Mouse (Mus musculus) Muller cell, postnatal 12 days (primary cell): ENCODE data around the gene Cnp.
"Not testable (repeated sequence)": the region's sequence is repeated elsewhere in the genome, so short reads cannot be mapped to it uniquely, and the experiment has no call there.

Experiments used
- DNase-seq: peaks from one replicate; pipeline ENCODE4 v3.0.0-alpha.2; 2015; ENCODE audit errors: inconsistent ontology term

Gene Cnp

GRCm38 (mm10) chr11:100585148-100585547 is 10.4 kb downstream of the Cnp start:
- DNase-seq: no peak

- DNase-seq: no peak
Observed at GRCm38 (mm10) chr11:100588462-100588861, 13.8 kb downstream of the Cnp start.

DNA sequence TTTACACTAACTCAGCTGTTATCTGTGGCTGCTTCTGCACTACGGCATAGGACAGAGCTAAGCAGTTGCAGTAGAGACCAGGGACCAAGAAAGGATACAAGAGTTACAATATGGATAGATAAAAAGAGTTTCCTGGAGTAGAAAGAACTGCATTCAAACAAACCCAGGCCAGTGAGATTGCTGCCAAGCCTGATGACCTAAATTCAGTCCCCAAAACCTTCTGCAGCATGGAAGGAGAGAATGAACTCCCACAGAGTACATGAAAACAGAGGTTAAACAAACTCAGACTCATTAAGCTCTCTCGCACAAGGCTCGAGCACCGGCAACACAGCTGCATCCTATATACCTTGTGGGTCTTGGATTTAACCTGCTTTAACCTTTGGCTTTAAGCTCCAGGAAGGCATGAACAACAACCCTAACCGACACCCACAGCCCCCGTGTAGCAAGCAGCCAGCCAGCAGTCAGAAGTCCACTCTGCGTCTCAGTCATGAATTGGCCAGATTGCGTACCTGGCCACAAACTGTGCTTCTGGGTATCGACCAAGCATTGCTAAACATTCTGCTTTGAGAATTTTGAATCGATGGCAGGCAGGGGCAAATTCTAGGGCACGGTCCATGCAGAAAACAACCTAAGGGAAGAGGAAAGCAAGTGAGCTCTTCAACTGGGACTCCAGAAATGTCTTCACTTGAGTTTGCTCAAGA is 17.8 kb downstream of the Cnp start:
- DNase-seq: peak; percentile 55

- no peak for DNase-seq
Observed at GRCm38 (mm10) chr11:100594608-100595007, 19.9 kb downstream of the Cnp start.

DNA sequence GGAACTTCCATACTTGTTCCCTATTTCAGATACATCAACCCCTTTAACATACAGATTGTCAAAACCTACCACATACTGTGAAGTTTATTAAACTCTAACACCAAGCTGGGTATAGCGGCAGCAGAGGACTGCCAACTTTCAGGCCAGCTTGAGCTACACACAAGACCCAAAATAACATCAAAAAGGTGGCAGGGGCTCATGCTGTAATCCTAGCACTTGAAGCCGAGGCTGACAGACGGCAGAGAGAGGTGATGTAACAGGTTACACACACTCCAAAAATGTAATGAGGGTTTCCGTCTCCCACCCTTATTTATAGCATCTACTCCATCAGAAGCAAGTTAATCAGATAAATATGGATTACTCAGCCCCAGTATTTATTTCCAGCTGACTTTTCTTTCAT is 20.8 kb downstream of the Cnp start:
- no peak for DNase-seq

- DNase-seq: no peak
Observed at GRCm38 (mm10) chr11:100598074-100598473, 23.4 kb downstream of the Cnp start.

GRCm38 (mm10) chr11:100601372-100601771 is 26.7 kb downstream of the Cnp start:
- no peak for DNase-seq

DNA sequence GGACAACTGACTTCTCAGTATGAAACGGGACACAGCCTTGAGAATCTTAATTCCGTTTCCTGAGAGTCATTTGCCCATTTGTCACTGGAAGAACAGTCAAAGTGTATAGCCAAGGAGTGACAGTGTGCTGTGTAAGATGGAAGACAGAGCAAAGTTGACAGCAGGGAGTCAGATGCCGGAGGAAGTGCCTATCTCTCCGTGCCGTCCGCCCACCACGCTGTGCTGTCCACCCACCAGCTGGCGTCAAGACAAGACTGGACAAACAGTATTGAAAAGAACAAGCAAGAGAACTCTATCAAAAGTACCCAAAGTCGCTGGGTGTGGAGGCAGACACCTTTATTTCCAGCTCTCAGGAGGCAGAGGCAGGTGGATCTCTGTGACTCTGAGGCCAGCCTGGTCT is 28.5 kb downstream of the Cnp start:
- DNase-seq: no peak

DNA sequence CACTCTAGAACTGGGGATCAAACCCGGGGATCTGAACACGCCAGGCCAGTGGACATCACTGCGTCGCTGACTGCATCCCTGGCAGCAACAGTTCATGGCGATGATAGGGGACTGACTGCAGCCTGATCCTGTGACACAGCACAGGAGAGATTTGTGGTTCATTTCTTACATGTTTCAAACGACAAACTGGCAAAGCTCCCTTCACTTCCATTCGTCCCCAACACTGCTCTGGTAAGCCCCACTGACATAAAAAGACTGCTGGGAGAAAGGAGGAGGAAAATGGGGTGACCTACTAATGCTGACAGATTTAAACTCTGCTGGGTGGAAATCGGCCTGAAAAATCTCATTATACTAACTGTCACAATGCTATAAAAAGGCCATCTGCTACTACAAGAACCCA is 29.1 kb downstream of the Cnp start:
- DNase-seq: no peak

GRCm38 (mm10) chr11:100604321-100605005 is 29.8 kb downstream of the Cnp start:
- DNase-seq: no peak

GRCm38 (mm10) chr11:100605451-100605850 is 30.7 kb downstream of the Cnp start:
- DNase-seq: no peak

DNA sequence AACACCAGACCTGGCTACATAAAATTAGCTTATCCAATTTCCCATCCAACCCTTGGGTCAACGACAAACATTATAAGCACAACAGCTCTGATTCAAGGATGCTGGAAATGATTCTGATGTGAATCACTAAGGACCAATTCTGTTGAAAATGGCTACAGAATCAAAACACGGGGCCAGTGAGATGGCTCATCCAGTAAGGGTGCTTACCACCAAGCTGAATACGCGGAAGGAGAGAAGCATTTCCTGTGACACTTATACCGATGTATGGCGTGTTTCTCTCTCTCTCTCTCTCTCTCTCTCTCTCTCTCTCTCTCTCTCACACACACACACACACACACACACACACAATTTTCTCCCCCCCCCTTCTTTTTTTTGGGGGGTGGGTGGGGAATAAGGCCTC is 32.4 kb downstream of the Cnp start:
- DNase-seq: no peak

- DNase-seq: no peak
Observed at GRCm38 (mm10) chr11:100608796-100609195, 34.1 kb downstream of the Cnp start.

- peak; percentile 55 for DNase-seq
Observed at GRCm38 (mm10) chr11:100609355-100609996, 34.8 kb downstream of the Cnp start.

- no peak for DNase-seq
Observed at GRCm38 (mm10) chr11:100609997-100610680, 35.4 kb downstream of the Cnp start.

DNA sequence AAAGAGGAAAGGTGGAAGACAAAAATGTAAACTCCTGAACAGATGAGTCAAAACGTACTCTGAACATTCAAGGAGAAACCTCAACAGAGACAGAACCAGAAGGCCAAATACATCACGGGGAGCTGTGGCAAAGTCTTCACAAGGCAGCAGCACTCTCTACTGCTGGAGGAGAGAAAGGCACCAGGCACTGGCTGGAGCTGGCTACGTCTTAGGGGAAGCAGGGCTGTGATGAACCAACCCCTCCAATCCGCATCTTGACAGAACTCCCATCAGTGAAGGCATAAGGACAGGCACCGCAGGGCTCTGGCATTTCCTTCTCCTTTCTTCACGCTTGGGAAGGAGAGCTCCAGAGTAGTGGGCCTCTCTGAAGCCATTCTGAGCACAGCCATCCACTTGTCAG is 36.9 kb downstream of the Cnp start:
- no peak for DNase-seq

DNA sequence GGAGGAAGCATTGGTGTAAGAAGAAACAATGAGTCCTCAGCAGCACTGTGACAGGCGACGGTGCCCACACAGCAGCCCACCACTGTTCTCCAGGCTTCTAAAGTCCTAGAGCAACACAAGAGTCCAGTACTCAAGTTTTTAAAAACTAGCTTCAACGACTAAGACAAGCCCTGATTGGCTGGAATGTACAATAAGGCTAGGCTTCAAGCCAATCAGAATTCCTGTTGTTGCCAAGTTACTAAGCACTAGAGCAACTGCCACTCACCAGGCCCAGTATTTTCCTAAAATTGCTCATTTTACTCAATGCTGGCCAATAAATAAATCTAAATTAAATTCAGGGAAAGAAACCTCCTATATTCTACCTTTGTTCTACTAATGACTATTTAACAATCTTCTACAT is 38.5 kb downstream of the Cnp start:
- peak; percentile 50 for DNase-seq

GRCm38 (mm10) chr11:100616332-100616731 is 41.6 kb downstream of the Cnp start:
- DNase-seq: no peak

GRCm38 (mm10) chr11:100616836-100617235 is 42.1 kb downstream of the Cnp start:
- DNase-seq: not testable (repeated sequence)

GRCm38 (mm10) chr11:100617480-100617879 is 42.8 kb downstream of the Cnp start:
- DNase-seq: no peak

GRCm38 (mm10) chr11:100618761-100619484 is 44.2 kb downstream of the Cnp start, which contains the start of gene Nkiras2:
Gene Nkiras2 (plus strand): TSS chr11:100619244.
- peak; percentile 83 for DNase-seq
